Mouse (Mus musculus): ENCODE measurements at regions not wholly inside any gene's neighbourhood (a gene's known extent, or its start where the extent isn't known, plus 50 kb on each side); places are given as distances from the start of the nearest gene placed in this dataset.

GRCm38 (mm10) chr15:11749509-11749908, 157.6 kb downstream of the Npr3 start:
- H3K9ac ChIP-seq (ENCODE audit: low read depth, low read length, severe bottlenecking) = no peak overlapping the region
- H3K36me3 ChIP-seq (ENCODE audit: control insufficient read depth, insufficient read depth, low read length) = no peaks in the 10 kb centered on the region
- TF ChIP-seq POLR2A (IDR thresholded peaks at IDR 0.05; ENCODE audit: borderline replicate concordance, extremely low read depth, insufficient read depth, insufficient read length) = no peak
- H3K9me3 ChIP-seq (ENCODE audit: control insufficient read depth, low read length) = no peaks in the 10 kb centered on the region
- H3K4me2 ChIP-seq (replicated peaks; ENCODE audit: low read depth, low read length, severe bottlenecking) = no peak overlapping the region
- H3K27me3 ChIP-seq (ENCODE audit: control insufficient read depth, insufficient read depth, low read length) = no peaks in the 10 kb centered on the region
- DNase-seq (ENCODE audit: low spot score) = no peak
- ATAC-seq (ENCODE audit: low FRiP score, low read depth) = no peak
- 76% methylated on average over 4 of the region's 4 CpGs for WGBS
- no peaks in the 10 kb centered on the region for H3K4me1 ChIP-seq (ENCODE audit: control insufficient read depth, insufficient read depth, low read length)
- H3K4me3 ChIP-seq (replicated peaks; ENCODE audit: low read length) = no peak overlapping the region
- no peak overlapping the region for H3K27ac ChIP-seq (replicated peaks; ENCODE audit: low read depth, low read length)

- Histone ChIP-seq H3K27me3 (ENCODE audit: control insufficient read depth, insufficient read depth, low read length) (no peaks in the 10 kb centered on the region), H3K9ac (ENCODE audit: low read depth, low read length, severe bottlenecking) (no peak overlapping the region), H3K4me3 (replicated peaks; ENCODE audit: low read length) (no peak overlapping the region), H3K4me2 (replicated peaks; ENCODE audit: low read depth, low read length, severe bottlenecking) (no peak overlapping the region), H3K4me1 (ENCODE audit: control insufficient read depth, insufficient read depth, low read length) (no peaks in the 10 kb centered on the region), H3K27ac (replicated peaks; ENCODE audit: low read depth, low read length) (no peak overlapping the region), H3K9me3 (ENCODE audit: control insufficient read depth, low read length) (no peaks in the 10 kb centered on the region), H3K36me3 (ENCODE audit: control insufficient read depth, insufficient read depth, low read length) (no peaks in the 10 kb centered on the region)
- ATAC-seq (ENCODE audit: low FRiP score, low read depth) = no peak
- 92% methylated on average over 2 of the region's 2 CpGs for WGBS
- no peak for TF ChIP-seq POLR2A (IDR thresholded peaks at IDR 0.05; ENCODE audit: borderline replicate concordance, extremely low read depth, insufficient read depth, insufficient read length)
- no peak for DNase-seq (ENCODE audit: low spot score)
Measured at GRCm38 (mm10) chr15:11748306-11748705, 158.8 kb downstream of the Npr3 start.

- WGBS = 97% methylated on average over 1 of the region's 1 CpGs
- peaks cover 6% of the 10 kb centered on the region; the same call in 1 of the 2 replicates for H3K4me1 ChIP-seq (ENCODE audit: control insufficient read depth, insufficient read depth, low read length)
- H3K4me2 ChIP-seq (replicated peaks; ENCODE audit: low read depth, low read length, severe bottlenecking) = no peak overlapping the region
- no peak for TF ChIP-seq POLR2A (IDR thresholded peaks at IDR 0.05; ENCODE audit: borderline replicate concordance, extremely low read depth, insufficient read depth, insufficient read length)
- DNase-seq (ENCODE audit: low spot score) (no peak), ATAC-seq (ENCODE audit: low FRiP score, low read depth) (no peak)
- H3K9ac ChIP-seq (ENCODE audit: low read depth, low read length, severe bottlenecking) = no peak overlapping the region
- H3K27ac ChIP-seq (replicated peaks; ENCODE audit: low read depth, low read length) = no peak overlapping the region
- no peaks in the 10 kb centered on the region for H3K27me3 ChIP-seq (ENCODE audit: control insufficient read depth, insufficient read depth, low read length)
- H3K4me3 ChIP-seq (replicated peaks; ENCODE audit: low read length) = no peak overlapping the region
- no peaks in the 10 kb centered on the region for H3K36me3 ChIP-seq (ENCODE audit: control insufficient read depth, insufficient read depth, low read length)
- no peaks in the 10 kb centered on the region for H3K9me3 ChIP-seq (ENCODE audit: control insufficient read depth, low read length)
Measured at GRCm38 (mm10) chr15:11746754-11747153, 160.3 kb downstream of the Npr3 start.

- peaks cover 9% of the 10 kb centered on the region; the same call in 1 of the 2 replicates for H3K4me1 ChIP-seq (ENCODE audit: control insufficient read depth, insufficient read depth, low read length)
- H3K27me3 ChIP-seq (ENCODE audit: control insufficient read depth, insufficient read depth, low read length) = no peaks in the 10 kb centered on the region
- H3K4me3 ChIP-seq (replicated peaks; ENCODE audit: low read length) = no peak overlapping the region
- H3K4me2 ChIP-seq (replicated peaks; ENCODE audit: low read depth, low read length, severe bottlenecking) = no peak overlapping the region
- H3K9ac ChIP-seq (ENCODE audit: low read depth, low read length, severe bottlenecking) = no peak overlapping the region
- no peaks in the 10 kb centered on the region for H3K36me3 ChIP-seq (ENCODE audit: control insufficient read depth, insufficient read depth, low read length)
- H3K9me3 ChIP-seq (ENCODE audit: control insufficient read depth, low read length) = no peaks in the 10 kb centered on the region
- ATAC-seq (ENCODE audit: low FRiP score, low read depth) (no peak), DNase-seq (ENCODE audit: low spot score) (no peak)
- WGBS = 74% methylated on average over 9 of the region's 9 CpGs
- no peak overlapping the region for H3K27ac ChIP-seq (replicated peaks; ENCODE audit: low read depth, low read length)
- no peak for TF ChIP-seq POLR2A (IDR thresholded peaks at IDR 0.05; ENCODE audit: borderline replicate concordance, extremely low read depth, insufficient read depth, insufficient read length)
Measured at GRCm38 (mm10) chr15:11745629-11746372, 161.3 kb downstream of the Npr3 start.

GRCm38 (mm10) chr15:11744903-11745302, 162.2 kb downstream of the Npr3 start:
- ATAC-seq (ENCODE audit: low FRiP score, low read depth) (no peak), DNase-seq (ENCODE audit: low spot score) (no peak)
- H3K9me3 ChIP-seq (ENCODE audit: control insufficient read depth, low read length) = no peaks in the 10 kb centered on the region
- H3K27me3 ChIP-seq (ENCODE audit: control insufficient read depth, insufficient read depth, low read length) = peaks cover under 1% of the 10 kb centered on the region; the same call in 1 of the 2 replicates
- H3K36me3 ChIP-seq (ENCODE audit: control insufficient read depth, insufficient read depth, low read length) = no peaks in the 10 kb centered on the region
- no peak overlapping the region for H3K4me2 ChIP-seq (replicated peaks; ENCODE audit: low read depth, low read length, severe bottlenecking)
- no peak for TF ChIP-seq POLR2A (IDR thresholded peaks at IDR 0.05; ENCODE audit: borderline replicate concordance, extremely low read depth, insufficient read depth, insufficient read length)
- 29% methylated on average over 5 of the region's 5 CpGs for WGBS
- H3K9ac ChIP-seq (ENCODE audit: low read depth, low read length, severe bottlenecking) = no peak overlapping the region
- no peak overlapping the region for H3K4me3 ChIP-seq (replicated peaks; ENCODE audit: low read length)
- peaks cover 9% of the 10 kb centered on the region; the same call in 1 of the 2 replicates for H3K4me1 ChIP-seq (ENCODE audit: control insufficient read depth, insufficient read depth, low read length)
- no peak overlapping the region for H3K27ac ChIP-seq (replicated peaks; ENCODE audit: low read depth, low read length)
